Mouse (Mus musculus) heart, adult 18-20 months (tissue): ENCODE measurements around the gene Zranb3. TPM values are rescaled to one million over a fixed set of nuclear protein-coding genes. Genes with fewer than 3 reads are reported as not detected.

Experiments used
- DNase-seq, 2 experiments: peaks; one replicate each; pipeline ENCODE4 v3.0.0; 2021 to 2022; ENCODE audit warnings: mixed read lengths in 1 of 2
- total RNA-seq, 2 experiments: library from RNA; stranded (reverse); gene quantifications; 2 replicates each; pipeline ENCODE4 v1.2.3; 2021

Gene Zranb3
- total RNA-seq, 2 experiments from 2014 or later = 5.0 to 5.3 TPM

DNA sequence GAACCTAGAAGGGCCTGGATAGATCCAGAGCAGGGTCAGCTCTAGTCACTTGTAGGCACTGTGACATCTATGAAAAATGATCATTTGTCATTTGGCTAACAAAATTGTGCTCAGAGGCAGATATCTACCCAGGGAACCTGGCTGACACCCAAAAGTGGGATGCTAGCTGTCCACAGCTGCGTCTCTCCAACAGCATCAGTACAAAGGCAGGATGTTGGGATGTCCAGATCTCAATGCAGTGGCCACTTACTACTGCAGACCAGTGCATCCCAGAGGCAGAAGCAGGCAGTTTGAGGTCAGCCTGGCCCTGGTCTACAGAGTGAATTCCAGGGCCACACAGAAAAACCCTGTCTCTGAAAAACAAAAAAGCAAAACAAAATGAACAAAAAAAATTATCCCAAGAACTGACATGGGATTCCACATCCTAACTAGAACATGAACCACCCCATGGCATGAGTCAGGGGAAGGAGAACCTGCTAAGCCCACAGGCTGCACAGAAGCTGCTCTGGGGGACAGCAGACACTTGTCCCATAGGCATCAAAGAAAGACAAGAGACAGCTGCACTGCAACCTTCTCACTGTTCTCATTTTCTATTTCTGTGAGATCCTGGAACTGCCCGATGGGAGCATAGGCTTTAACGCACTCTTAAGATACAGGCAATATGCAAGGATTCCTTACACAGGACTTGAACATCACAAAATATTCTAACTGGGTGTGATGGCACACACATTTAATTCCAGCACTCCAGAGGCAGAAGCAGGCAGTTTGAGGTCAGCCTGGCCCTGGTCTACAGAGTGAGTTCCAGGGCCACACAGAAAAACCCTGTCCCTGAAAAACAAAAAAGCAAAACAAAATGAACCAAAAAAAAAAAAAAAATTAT lies 156.9 kb downstream of the Zranb3 start:
- peak; percentile 10 to 14 for DNase-seq

- DNase-seq = no peak
Observed at GRCm38 (mm10) chr1:127943516-127943915, 159.3 kb downstream of the Zranb3 start.

GRCm38 (mm10) chr1:127942231-127942630 lies 160.6 kb downstream of the Zranb3 start:
- no peak for DNase-seq

DNA sequence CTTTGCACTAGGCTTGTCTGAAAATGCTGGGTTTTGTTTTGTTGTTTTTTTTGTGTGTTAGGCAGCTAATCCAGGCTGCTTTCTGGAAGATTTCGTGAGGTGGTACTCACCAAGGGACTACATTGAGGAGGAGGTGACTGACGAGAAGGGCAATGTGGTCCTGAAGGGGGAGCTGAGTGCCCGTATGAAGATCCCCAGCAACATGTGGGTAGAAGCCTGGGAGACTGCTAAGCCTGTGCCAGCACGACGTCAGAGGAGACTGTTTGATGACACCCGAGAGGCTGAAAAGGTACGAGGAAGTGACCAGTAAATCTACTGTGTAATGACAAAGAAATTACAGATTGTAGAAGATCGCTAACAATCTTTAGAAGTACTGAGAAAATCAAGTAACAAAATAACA lies 165.6 kb downstream of the Zranb3 start:
- DNase-seq = peak; percentile 31 to 40

DNA sequence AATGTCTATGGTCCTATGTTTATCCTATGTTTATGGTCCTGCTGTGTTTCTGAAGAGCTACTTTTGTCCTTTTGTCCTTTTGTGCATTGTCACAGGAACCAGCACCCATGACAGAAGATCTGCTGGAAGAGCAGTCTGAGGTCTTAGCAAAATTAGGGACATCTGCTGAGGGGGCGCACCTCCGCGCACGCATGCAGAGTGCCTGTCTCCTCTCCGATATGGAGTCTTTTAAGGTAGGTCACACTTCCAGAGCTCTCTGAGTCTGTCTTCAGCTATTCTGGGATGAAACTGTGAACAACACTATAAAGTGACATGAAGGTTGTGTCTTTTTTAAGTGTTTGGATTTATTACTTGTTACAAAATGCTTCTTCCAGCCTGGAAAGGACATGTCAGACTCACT lies 168.5 kb downstream of the Zranb3 start:
- no peak for DNase-seq

GRCm38 (mm10) chr1:127933405-127933804 lies 169.4 kb downstream of the Zranb3 start:
- no peak for DNase-seq

GRCm38 (mm10) chr1:127915802-127916201 lies 187.0 kb downstream of the Zranb3 start:
- DNase-seq = no peak

DNA sequence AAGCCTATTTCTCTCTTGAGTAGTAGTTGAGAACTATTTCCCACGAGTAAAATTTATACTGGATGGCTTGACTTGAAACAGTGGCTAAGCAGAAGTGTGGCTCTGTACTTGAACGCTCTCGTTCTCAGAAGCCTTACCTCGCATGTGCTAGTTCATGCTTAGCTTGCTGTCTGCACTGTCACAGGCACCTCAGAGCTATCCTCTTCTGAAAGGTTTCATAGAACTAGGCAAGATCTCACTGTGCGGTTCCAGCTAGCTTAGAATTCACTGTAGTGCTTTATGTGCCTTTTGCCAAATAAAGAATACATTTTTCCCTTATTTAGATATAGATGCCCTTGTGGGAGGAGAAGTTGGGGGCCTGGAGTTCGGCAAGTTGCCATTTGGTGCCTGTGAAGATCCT lies 187.5 kb downstream of the Zranb3 start:
- DNase-seq = no peak

DNA sequence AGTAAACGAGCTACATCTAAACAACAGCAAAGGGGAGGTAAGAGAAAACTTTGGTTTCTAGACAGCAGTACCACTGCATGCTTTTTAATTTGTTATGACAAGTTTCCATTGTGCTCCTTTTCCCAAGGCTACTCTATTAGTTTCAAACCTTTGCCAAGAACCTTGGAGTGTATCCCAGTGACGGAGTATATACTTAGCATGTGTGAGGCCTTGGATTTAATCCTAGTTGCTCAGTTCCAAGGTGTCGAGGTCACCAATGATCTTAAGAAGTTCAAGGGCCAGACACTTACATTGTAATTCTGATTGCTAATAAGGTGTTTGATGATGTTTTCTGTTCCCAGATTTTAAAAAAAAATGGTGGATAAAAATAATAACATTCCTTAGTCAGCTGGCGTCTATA lies 189.7 kb downstream of the Zranb3 start:
- DNase-seq = peak; percentile 29 to 34

DNA sequence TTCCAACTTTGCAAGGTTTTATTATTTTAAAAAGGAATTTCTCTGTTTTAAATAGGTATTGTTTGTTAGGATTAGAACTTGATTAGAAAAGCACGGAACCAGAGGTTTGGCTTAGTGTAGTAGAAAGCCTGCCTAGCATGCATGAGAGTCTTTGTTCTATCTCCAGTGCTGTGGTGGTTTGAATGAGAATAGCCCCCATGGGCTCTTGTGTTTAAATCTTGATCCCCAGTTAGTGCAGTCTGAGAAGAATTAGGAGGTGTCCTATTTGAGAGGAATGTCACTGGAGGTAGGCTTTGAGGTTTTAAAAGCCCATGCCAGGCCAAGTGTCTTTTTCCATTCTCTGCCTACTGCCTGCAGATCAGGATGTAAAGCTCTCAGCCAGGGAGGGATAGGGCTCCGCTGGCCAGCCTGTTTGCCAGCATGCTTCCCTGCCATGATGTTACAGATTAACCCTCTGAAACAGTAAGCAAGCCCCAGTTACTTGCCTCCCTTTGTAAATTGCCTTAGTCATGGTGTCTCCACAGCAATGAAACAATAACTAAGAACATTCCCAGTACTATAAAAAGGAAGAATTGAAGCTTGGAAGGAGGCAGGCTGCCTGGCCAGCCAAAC lies 198.0 kb downstream of the Zranb3 start:
- no peak for DNase-seq

Other genes starting within 250 kb of the Zranb3 start
- gene Map3k19, start 248.0 kb downstream of the Zranb3 start, total RNA-seq = under 1 TPM in 1 of 2 experiments, not detected in 1; 0.28 TPM
- 10 to 100 TPM; 37.0 to 40.4 TPM for gene Rab3gap1, start 234.3 kb downstream of the Zranb3 start, total RNA-seq
- 10 to 100 TPM; 42.7 to 49.5 TPM for gene R3hdm1, start 254 bp upstream of the Zranb3 start, total RNA-seq
- gene Ubxn4, start 140.9 kb upstream of the Zranb3 start, total RNA-seq = 10 to 100 TPM; 34.6 to 38.7 TPM
- gene Lct, start 225.3 kb upstream of the Zranb3 start, total RNA-seq = not detected